Mouse (Mus musculus) intestine, embryonic 15.5 days (tissue): ENCODE results near the gene Gss. TPM values are rescaled to one million over a fixed set of nuclear protein-coding genes. Genes with fewer than 3 reads are reported as not detected.

Experiments used
- ATAC-seq: fragments of 200-750 bp; cut with Nextera tagmentation; 2 replicates; pipeline ENCODE4 v1.8.0; 2017; ENCODE audit warnings: moderate TSS enrichment, moderate library complexity
- H3K27ac ChIP-seq: fragments of 300-500 bp; sonication (generic); 2 replicates; pipeline ENCODE4 v1.5.1; 2015; ENCODE audit warnings: mild to moderate bottlenecking, inconsistent platforms
- H3K27me3 ChIP-seq: fragments of 300-500 bp; sonication (generic); replicated peaks from 2 replicates; pipeline ENCODE4 v1.6.1; 2015; ENCODE audit warnings: inconsistent platforms
- H3K36me3 ChIP-seq: fragments of 300-500 bp; sonication (generic); 2 replicates; pipeline ENCODE4 v1.6.1; 2015; ENCODE audit warnings: inconsistent platforms
- H3K4me1 ChIP-seq: fragments of 300-500 bp; sonication (generic); replicated peaks from 2 replicates; pipeline ENCODE4 v1.6.1; 2015; ENCODE audit warnings: inconsistent platforms
- H3K4me2 ChIP-seq: fragments of 300-500 bp; sonication (generic); replicated peaks from 2 replicates; pipeline ENCODE4 v1.6.1; 2015; ENCODE audit warnings: mild to moderate bottlenecking, inconsistent platforms
- H3K4me3 ChIP-seq: fragments of 300-500 bp; sonication (generic); replicated peaks from 2 replicates; pipeline ENCODE4 v1.5.1; 2015; ENCODE audit warnings: inconsistent platforms
- H3K9ac ChIP-seq: fragments of 300-500 bp; sonication (generic); 2 replicates; pipeline ENCODE4 v1.6.1; 2015; ENCODE audit warnings: inconsistent platforms
- H3K9me3 ChIP-seq: fragments of 300-500 bp; sonication (generic); 2 replicates; pipeline ENCODE4 v1.6.1; 2016; ENCODE audit warnings: inconsistent platforms
- WGBS: fragments of 180-500 bp; shearing (Covaris S2); methylation state at CpG from one replicate; pipeline ENCODE4 v1.1.7; 2015; 5-methylcytosine and 5-hydroxymethylcytosine counted together
- microRNA counts: library from miRNA; unstranded; fragments of <30 nt; microRNA quantifications from one replicate; lab custom pipeline; 2016
- polyA plus RNA-seq: library from polyadenylated mRNA; unstranded; fragments of >200 nt; fragmentation: Nextera tagmentation; extraction: Ambion mirVana; gene quantifications from 2 replicates; pipeline ENCODE4 v1.2.1, GENCODE M21; 2015

Gene Gss
- polyA plus RNA-seq, 1 experiment from 2014 or later = 89.4 TPM

- no peak for ATAC-seq
- H3K4me1 ChIP-seq = no peaks in the 10 kb centered on the region
- H3K4me3 ChIP-seq = no peak overlapping the region
- 54% methylated on average over 1 of the region's 1 CpGs for WGBS
- no peaks in the 10 kb centered on the region for H3K9me3 ChIP-seq
- H3K4me2 ChIP-seq = no peak overlapping the region
- no peak overlapping the region for H3K9ac ChIP-seq
- no peaks in the 10 kb centered on the region for H3K27me3 ChIP-seq
- H3K36me3 ChIP-seq = no peaks in the 10 kb centered on the region
- H3K27ac ChIP-seq = no peak overlapping the region
Measured at GRCm38 (mm10) chr2:155524378-155524777, 68.2 kb downstream of the Gss start.

- no peak overlapping the region for H3K9ac ChIP-seq
- no peaks in the 10 kb centered on the region for H3K36me3 ChIP-seq
- no peaks in the 10 kb centered on the region for H3K4me1 ChIP-seq
- no peaks in the 10 kb centered on the region for H3K9me3 ChIP-seq
- no peak overlapping the region for H3K4me3 ChIP-seq
- H3K27me3 ChIP-seq = no peaks in the 10 kb centered on the region
- no peak for ATAC-seq
- no peak overlapping the region for H3K4me2 ChIP-seq
- 60% methylated on average over 5 of the region's 5 CpGs for WGBS
- H3K27ac ChIP-seq = no peak overlapping the region
Measured at GRCm38 (mm10) chr2:155523706-155524105, 68.9 kb downstream of the Gss start.

GRCm38 (mm10) chr2:155518531-155519270 is 73.9 kb downstream of the Gss start:
- 22% methylated on average over 18 of the region's 18 CpGs for WGBS
- peaks cover 6% of the 10 kb centered on the region; the same call in 1 of the 2 replicates for H3K27me3 ChIP-seq
- H3K9me3 ChIP-seq = no peaks in the 10 kb centered on the region
- ATAC-seq = no peak
- peaks cover 8% of the 10 kb centered on the region for H3K4me1 ChIP-seq
- H3K4me2 ChIP-seq = peak overlapping the region; percentile 86
- H3K4me3 ChIP-seq = peak overlapping the region; percentile 89
- peak overlapping the region; percentile 68 for H3K9ac ChIP-seq
- no peaks in the 10 kb centered on the region for H3K36me3 ChIP-seq
- H3K27ac ChIP-seq = no peak overlapping the region

GRCm38 (mm10) chr2:155517455-155518423 is 74.9 kb downstream of the Gss start, which contains the start of the genes Acss2 and Ggt7:
Gene Acss2, plus strand, starts transcription at chr2:155517948.
Gene Ggt7, minus strand, starts transcription at chr2:155518237.
- peak; percentile 99 for ATAC-seq
- 3% methylated on average over 70 of the region's 70 CpGs for WGBS
- no peaks in the 10 kb centered on the region for H3K36me3 ChIP-seq
- H3K4me1 ChIP-seq = peaks cover 8% of the 10 kb centered on the region
- H3K27ac ChIP-seq = peak within 1 kb of the TSS; percentile 60
- peaks cover 6% of the 10 kb centered on the region; the same call in 1 of the 2 replicates for H3K27me3 ChIP-seq
- H3K9ac ChIP-seq = peak within 1 kb of the TSS; percentile 68
- H3K4me3 ChIP-seq = peak within 1 kb of the TSS; percentile 89
- no peaks in the 10 kb centered on the region for H3K9me3 ChIP-seq
- H3K4me2 ChIP-seq = peak within 1 kb of the TSS; percentile 86

- peaks cover 6% of the 10 kb centered on the region; the same call in 1 of the 2 replicates for H3K27me3 ChIP-seq
- H3K36me3 ChIP-seq = no peaks in the 10 kb centered on the region
- no peak overlapping the region for H3K4me3 ChIP-seq
- H3K4me2 ChIP-seq = no peak overlapping the region
- no peak overlapping the region for H3K27ac ChIP-seq
- no peak overlapping the region for H3K9ac ChIP-seq
- 3% methylated on average over 1 of the region's 1 CpGs for WGBS
- no peak for ATAC-seq
- H3K9me3 ChIP-seq = no peaks in the 10 kb centered on the region
- H3K4me1 ChIP-seq = peaks cover 8% of the 10 kb centered on the region
Measured at GRCm38 (mm10) chr2:155515941-155516340, 76.7 kb downstream of the Gss start.

- Histone ChIP-seq H3K36me3 (no peaks in the 10 kb centered on the region), H3K27ac (no peak overlapping the region), H3K4me2 (peak overlapping the region; percentile 78), H3K9ac (peak overlapping the region; percentile 23), H3K4me1 (peaks cover 8% of the 10 kb centered on the region), H3K4me3 (peak overlapping the region; percentile 41), H3K9me3 (no peaks in the 10 kb centered on the region), H3K27me3 (peaks cover 6% of the 10 kb centered on the region; the same call in 1 of the 2 replicates)
- ATAC-seq = no peak
- 3% methylated on average over 23 of the region's 23 CpGs for WGBS
Measured at GRCm38 (mm10) chr2:155514666-155515065, 77.9 kb downstream of the Gss start.

GRCm38 (mm10) chr2:155513543-155513942 is 79.1 kb downstream of the Gss start:
- H3K36me3 ChIP-seq = no peaks in the 10 kb centered on the region
- no peak for ATAC-seq
- H3K4me2 ChIP-seq = 0 out of 2 replicates have a peak overlapping the region, but pooled peaks have one; percentile 78
- no peaks in the 10 kb centered on the region for H3K9me3 ChIP-seq
- WGBS = 61% methylated on average over 5 of the region's 5 CpGs
- peaks cover 8% of the 10 kb centered on the region for H3K4me1 ChIP-seq
- no peak overlapping the region for H3K27ac ChIP-seq
- no peak overlapping the region for H3K4me3 ChIP-seq
- peaks cover 6% of the 10 kb centered on the region; the same call in 1 of the 2 replicates for H3K27me3 ChIP-seq
- no peak overlapping the region for H3K9ac ChIP-seq

MicroRNAs encoded within 50 kb of the gene (microRNA counts, 519-probe panel; counts per million panel counts)
- 97.1 counts per million, percentile 29 among the panel's probes with 10 or more counts for microRNA mmu-miR-499 (lab: Ali Mortazavi, UCI)

Other genes starting within 250 kb of the Gss start
- gene Pigu, start 235.4 kb downstream of the Gss start, polyA plus RNA-seq = 57.1 and 60.1 TPM in 2 replicates
- gene Trp53inp2, start 211.8 kb downstream of the Gss start, polyA plus RNA-seq = 18.4 and 19.1 TPM in 2 replicates
- 15.5 and 18.2 TPM in 2 replicates for gene Ncoa6, start 118.9 kb downstream of the Gss start, polyA plus RNA-seq
- 20.2 and 20.7 TPM in 2 replicates for gene Acss2, start 74.9 kb downstream of the Gss start, polyA plus RNA-seq
- 4.6 TPM in 2 replicates for gene Ggt7, start 74.6 kb downstream of the Gss start, polyA plus RNA-seq
- gene Myh7b, start 18.4 kb upstream of the Gss start, polyA plus RNA-seq = 0.72 and 1.2 TPM in 2 replicates
- gene Trpc4ap, start 99.6 kb upstream of the Gss start, polyA plus RNA-seq = 113 TPM in 2 replicates
- 60.5 and 92.0 TPM in 2 replicates for gene Edem2, start 136.7 kb upstream of the Gss start, polyA plus RNA-seq
- gene Gm17581, start 143.1 kb upstream of the Gss start, polyA plus RNA-seq = not detected in 2 replicates
- 20.2 and 20.4 TPM in 2 replicates for gene Procr, start 158.3 kb upstream of the Gss start, polyA plus RNA-seq
- gene Mmp24, start 182.5 kb upstream of the Gss start, polyA plus RNA-seq = 0.24 and 0.37 TPM in 2 replicates
- 22.0 and 24.1 TPM in 2 replicates for gene BC029722, start 226.6 kb upstream of the Gss start, polyA plus RNA-seq
- gene Eif6, start 234.1 kb upstream of the Gss start, polyA plus RNA-seq = 263 and 265 TPM in 2 replicates
- gene Fam83c, start 242.0 kb upstream of the Gss start, polyA plus RNA-seq = 0.30 and 0.53 TPM in 2 replicates